Mouse (Mus musculus): ENCODE measurements around the gene Zdbf2.
"Not testable (repeated sequence)": the region's sequence is repeated elsewhere in the genome, so short reads cannot be mapped to it uniquely, and the experiment has no call there.

The Zdbf2 gene

GRCm38 (mm10) chr1:63265461-63265860 lies 7.6 kb upstream of the Zdbf2 start:
- DNase-seq, result no peak

GRCm38 (mm10) chr1:63266121-63266520 lies 6.9 kb upstream of the Zdbf2 start:
- no peak for DNase-seq

- no peak for DNase-seq
Measured at GRCm38 (mm10) chr1:63266716-63267115, 6.3 kb upstream of the Zdbf2 start.

GRCm38 (mm10) chr1:63272125-63272675 lies 865 bp upstream of the Zdbf2 start:
- no peak for DNase-seq

- DNase-seq, result no peak
Measured at GRCm38 (mm10) chr1:63273339-63273951, 380 bp downstream of the Zdbf2 start.

GRCm38 (mm10) chr1:63274046-63274730 lies 1.1 kb downstream of the Zdbf2 start:
- no peak for DNase-seq

- DNase-seq, result no peak
Measured at GRCm38 (mm10) chr1:63278106-63278505, 5.0 kb downstream of the Zdbf2 start.

GRCm38 (mm10) chr1:63293965-63294364 lies 20.9 kb downstream of the Zdbf2 start:
- no peak for DNase-seq

GRCm38 (mm10) chr1:63309661-63310060 lies 36.6 kb downstream of the Zdbf2 start:
- DNase-seq, result no peak

GRCm38 (mm10) chr1:63323565-63324132 lies 50.6 kb downstream of the Zdbf2 start:
- not testable (repeated sequence) for DNase-seq

Measured in kidney, postnatal 25 days (tissue).